Mouse (Mus musculus) heart, embryonic 11.5 days (tissue): ENCODE measurements around the gene Cmbl. TPM values are rescaled to one million over a fixed set of nuclear protein-coding genes. Genes with fewer than 3 reads are reported as not detected.

ENCODE experiments used
- ATAC-seq: fragments of 200-750 bp; cut with Nextera tagmentation; replicated peaks from 2 replicates; pipeline ENCODE4 v1.8.0; 2017; ENCODE audit warnings: moderate library complexity; ENCODE audit not compliant: insufficient number of reproducible peaks, low FRiP score, low TSS enrichment
- H3K27ac ChIP-seq: fragments of 300-500 bp; sonication (generic); 2 replicates; pipeline ENCODE4 v1.5.1; 2014; ENCODE audit warnings: mild to moderate bottlenecking, low read depth, low read length
- H3K27me3 ChIP-seq: fragments of 300-500 bp; sonication (generic); 2 replicates; pipeline ENCODE4 v1.6.1; 2014; ENCODE audit warnings: mild to moderate bottlenecking, low read length, mixed read lengths; ENCODE audit not compliant: control insufficient read depth, insufficient read depth
- H3K36me3 ChIP-seq: fragments of 300-500 bp; sonication (generic); 2 replicates; pipeline ENCODE4 v1.6.1; 2014; ENCODE audit warnings: mild to moderate bottlenecking, low read length, moderate library complexity, mixed read lengths; ENCODE audit not compliant: control insufficient read depth, insufficient read depth
- H3K4me1 ChIP-seq: fragments of 300-500 bp; sonication (generic); 2 replicates; pipeline ENCODE4 v1.6.1; 2014; ENCODE audit warnings: low read length; ENCODE audit not compliant: control insufficient read depth, insufficient read depth
- H3K4me2 ChIP-seq: fragments of 300-500 bp; sonication (generic); 2 replicates; pipeline ENCODE4 v1.6.1; 2014; ENCODE audit warnings: mild to moderate bottlenecking, moderate library complexity
- H3K4me3 ChIP-seq: fragments of 300-500 bp; sonication (generic); 2 replicates; pipeline ENCODE4 v1.5.1; 2014; ENCODE audit warnings: low read depth, low read length
- H3K9ac ChIP-seq: fragments of 300-500 bp; sonication (generic); 2 replicates; pipeline ENCODE4 v1.6.1; 2014; ENCODE audit warnings: mild to moderate bottlenecking, low read depth, low read length, moderate library complexity
- H3K9me3 ChIP-seq: fragments of 300-500 bp; sonication (generic); replicated peaks from 2 replicates; pipeline ENCODE4 v1.6.1; 2016; ENCODE audit warnings: low read length; ENCODE audit not compliant: control insufficient read depth
- WGBS: fragments of 180-500 bp; shearing (Covaris S2); extraction: QIAGEN DNeasy Blood & Tissue Kit; methylation state at CpG from one replicate; pipeline ENCODE4 v1.1.7; 2014; ENCODE audit not compliant: insufficient replicate concordance; 5-methylcytosine and 5-hydroxymethylcytosine counted together
- polyA plus RNA-seq: library from polyadenylated mRNA; unstranded; fragments of >200 nt; fragmentation: Nextera tagmentation; extraction: Ambion mirVana; gene quantifications from 2 replicates; pipeline ENCODE4 v1.2.1, GENCODE M21; 2014

Cmbl gene
- polyA plus RNA-seq, 1 experiment from 2014 or later, result 6.6 TPM

DNA sequence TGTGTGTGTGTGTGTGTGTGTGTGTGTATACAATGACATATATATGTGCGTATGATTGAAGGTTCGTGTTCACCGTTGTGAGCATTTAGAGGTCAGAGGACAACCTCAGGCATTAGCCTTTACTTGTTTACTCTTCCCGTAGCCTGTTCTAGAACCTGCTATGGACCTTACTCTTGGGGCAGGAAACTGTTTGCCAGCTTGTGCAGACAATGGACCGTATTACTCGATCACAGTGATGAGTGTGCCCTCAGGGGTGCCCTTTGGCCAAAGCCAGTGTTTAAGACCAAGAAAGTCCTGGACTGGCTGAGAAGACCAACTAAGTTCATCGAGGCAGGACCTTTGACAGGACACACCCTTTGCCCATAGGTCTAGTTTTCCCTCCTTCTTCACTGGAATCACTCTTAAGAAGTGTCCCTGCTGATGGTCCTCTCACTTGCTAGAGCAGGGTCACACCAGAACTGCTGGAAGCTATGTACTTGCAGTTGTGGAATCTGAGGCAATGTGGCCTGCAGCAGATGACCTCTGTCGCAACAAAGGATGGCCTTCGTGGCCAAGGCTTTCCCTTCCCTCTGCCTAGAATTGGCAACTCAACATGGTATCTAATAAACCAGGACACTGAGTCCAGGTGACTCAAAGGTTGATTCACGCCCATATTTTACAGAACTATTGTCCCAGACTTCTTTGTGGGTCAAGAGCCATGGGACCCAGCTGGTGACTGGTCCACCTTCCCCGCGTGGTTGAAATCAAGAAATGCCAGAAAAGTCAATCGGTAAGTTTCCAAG lies 18.3 kb downstream of the Cmbl start:
- Histone ChIP-seq H3K9ac (no peak overlapping the region), H3K27me3 (no peaks in the 10 kb centered on the region), H3K9me3 (no peaks in the 10 kb centered on the region), H3K36me3 (no peaks in the 10 kb centered on the region), H3K4me1 (peaks cover 11% of the 10 kb centered on the region; the same call in 1 of the 2 replicates), H3K4me2 (no peak overlapping the region), H3K27ac (no peak overlapping the region), H3K4me3 (no peak overlapping the region)
- 86% methylated on average over 13 of the region's 13 CpGs for WGBS
- ATAC-seq, result no peak

DNA sequence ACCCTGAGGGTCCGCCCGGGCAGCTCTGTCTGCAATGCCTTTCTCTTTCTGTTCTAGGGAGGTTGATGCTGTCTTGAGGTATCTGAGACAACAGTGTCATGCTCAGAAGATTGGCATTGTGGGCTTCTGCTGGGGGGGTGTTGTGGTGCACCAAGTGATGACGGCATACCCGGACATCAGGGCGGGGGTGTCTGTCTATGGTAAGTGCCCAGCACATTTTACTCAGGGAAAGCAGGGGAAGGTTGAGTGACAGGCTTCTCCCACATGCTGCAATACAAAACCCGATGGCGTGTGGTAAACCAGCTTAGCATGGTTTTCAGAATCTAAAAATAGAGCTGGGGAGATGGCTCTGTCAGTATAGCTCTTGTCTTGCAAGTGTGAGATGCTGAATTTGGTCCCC lies 20.0 kb downstream of the Cmbl start:
- no peak overlapping the region for H3K4me3 ChIP-seq
- H3K9ac ChIP-seq, result no peak overlapping the region
- no peaks in the 10 kb centered on the region for H3K9me3 ChIP-seq
- H3K27ac ChIP-seq, result no peak overlapping the region
- H3K36me3 ChIP-seq, result peaks cover 6% of the 10 kb centered on the region
- peaks cover 17% of the 10 kb centered on the region; the same call in 1 of the 2 replicates for H3K4me1 ChIP-seq
- 51% methylated on average over 7 of the region's 7 CpGs for WGBS
- ATAC-seq, result no peak
- peak overlapping the region; percentile 14 for H3K4me2 ChIP-seq
- H3K27me3 ChIP-seq, result no peaks in the 10 kb centered on the region

- peaks cover 17% of the 10 kb centered on the region; the same call in 1 of the 2 replicates for H3K4me1 ChIP-seq
- 67% methylated on average over 5 of the region's 5 CpGs for WGBS
- ATAC-seq, result no peak
- H3K9me3 ChIP-seq, result no peaks in the 10 kb centered on the region
- no peak overlapping the region for H3K4me3 ChIP-seq
- peaks cover 13% of the 10 kb centered on the region for H3K36me3 ChIP-seq
- no peak overlapping the region for H3K9ac ChIP-seq
- no peak overlapping the region for H3K27ac ChIP-seq
- H3K4me2 ChIP-seq, result no peak overlapping the region
- no peaks in the 10 kb centered on the region for H3K27me3 ChIP-seq
Measured at GRCm38 (mm10) chr15:31586088-31586487, 20.9 kb downstream of the Cmbl start.

GRCm38 (mm10) chr15:31586519-31586918 lies 21.3 kb downstream of the Cmbl start:
- no peak overlapping the region for H3K9ac ChIP-seq
- H3K4me1 ChIP-seq, result peaks cover 17% of the 10 kb centered on the region; the same call in 1 of the 2 replicates
- no peaks in the 10 kb centered on the region for H3K9me3 ChIP-seq
- H3K27me3 ChIP-seq, result no peaks in the 10 kb centered on the region
- no peak overlapping the region for H3K27ac ChIP-seq
- peak; percentile 41; the same call in 1 of the 2 replicates for ATAC-seq
- 3% methylated on average over 4 of the region's 4 CpGs for WGBS
- peaks cover 17% of the 10 kb centered on the region for H3K36me3 ChIP-seq
- no peak overlapping the region for H3K4me3 ChIP-seq
- H3K4me2 ChIP-seq, result no peak overlapping the region

DNA sequence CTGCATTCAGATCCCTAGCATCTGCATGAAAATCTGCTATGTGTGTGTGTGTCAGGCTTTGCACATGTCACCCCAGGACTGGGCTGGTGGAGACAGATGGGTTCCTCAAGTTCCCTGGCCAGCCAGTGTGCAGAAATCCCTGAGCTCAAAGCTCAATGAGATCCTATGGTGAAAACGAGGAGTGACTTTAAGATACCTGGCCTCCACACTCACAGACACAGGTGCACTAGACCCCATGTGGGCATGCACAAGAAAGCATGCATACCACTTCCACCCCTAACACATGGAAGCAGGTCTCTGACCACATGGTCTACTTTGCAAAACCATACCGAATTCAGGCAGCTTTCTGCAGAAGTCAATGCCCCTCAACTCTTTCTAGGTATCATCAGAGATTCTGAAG lies 22.6 kb downstream of the Cmbl start:
- no peak for ATAC-seq
- no peak overlapping the region for H3K4me3 ChIP-seq
- H3K36me3 ChIP-seq, result peaks cover 30% of the 10 kb centered on the region
- 68% methylated on average over 2 of the region's 2 CpGs for WGBS
- no peak overlapping the region for H3K27ac ChIP-seq
- no peak overlapping the region for H3K4me2 ChIP-seq
- peaks cover 17% of the 10 kb centered on the region; the same call in 1 of the 2 replicates for H3K4me1 ChIP-seq
- no peaks in the 10 kb centered on the region for H3K27me3 ChIP-seq
- no peaks in the 10 kb centered on the region for H3K9me3 ChIP-seq
- no peak overlapping the region for H3K9ac ChIP-seq

- Histone ChIP-seq H3K4me1 (peaks cover 17% of the 10 kb centered on the region; the same call in 1 of the 2 replicates), H3K9me3 (no peaks in the 10 kb centered on the region), H3K27me3 (no peaks in the 10 kb centered on the region), H3K9ac (no peak overlapping the region), H3K36me3 (peaks cover 42% of the 10 kb centered on the region), H3K4me3 (no peak overlapping the region), H3K4me2 (no peak overlapping the region), H3K27ac (no peak overlapping the region)
- no peak for ATAC-seq
- 43% methylated on average over 8 of the region's 8 CpGs for WGBS
Measured at GRCm38 (mm10) chr15:31588989-31589640, 23.9 kb downstream of the Cmbl start.

DNA sequence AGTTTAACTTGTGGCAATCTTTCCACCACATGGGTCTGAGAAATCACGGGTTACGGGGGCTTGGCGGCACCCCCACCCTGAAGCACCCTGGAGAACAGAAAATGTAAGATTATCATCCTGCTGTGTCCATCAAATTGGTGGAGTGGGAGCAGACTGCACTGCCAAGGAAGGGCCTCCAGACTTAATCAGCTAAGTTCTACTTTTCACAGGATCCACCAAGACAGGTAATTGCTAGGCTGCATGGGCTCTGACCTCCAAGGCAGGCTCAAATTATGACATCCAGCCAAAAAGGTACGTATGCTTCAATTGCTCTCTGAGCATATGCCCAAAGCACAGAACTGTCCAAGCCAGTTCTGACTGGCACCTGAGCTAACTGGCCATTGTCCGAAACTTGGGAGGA lies 25.0 kb downstream of the Cmbl start:
- WGBS, result 93% methylated on average over 5 of the region's 5 CpGs
- Histone ChIP-seq H3K4me1 (peaks cover 13% of the 10 kb centered on the region; the same call in 1 of the 2 replicates), H3K9ac (no peak overlapping the region), H3K9me3 (no peaks in the 10 kb centered on the region), H3K36me3 (peaks cover 51% of the 10 kb centered on the region), H3K27ac (no peak overlapping the region), H3K27me3 (no peaks in the 10 kb centered on the region), H3K4me3 (no peak overlapping the region), H3K4me2 (no peak overlapping the region)
- ATAC-seq, result no peak

- 0 out of 2 replicates have a peak, but pooled peaks cover 6% of the 10 kb centered on the region for H3K4me1 ChIP-seq
- H3K9me3 ChIP-seq, result no peaks in the 10 kb centered on the region
- no peak overlapping the region for H3K9ac ChIP-seq
- no peak overlapping the region for H3K4me2 ChIP-seq
- H3K36me3 ChIP-seq, result peaks cover 58% of the 10 kb centered on the region
- H3K27me3 ChIP-seq, result no peaks in the 10 kb centered on the region
- WGBS, result 88% methylated on average over 8 of the region's 8 CpGs
- no peak overlapping the region for H3K27ac ChIP-seq
- ATAC-seq, result no peak
- no peak overlapping the region for H3K4me3 ChIP-seq
Measured at GRCm38 (mm10) chr15:31592531-31592930, 27.3 kb downstream of the Cmbl start.
